Mouse (Mus musculus) A20 (cell line): ENCODE measurements around the gene Oxct2a.
"Not testable (repeated sequence)": the region's sequence is repeated elsewhere in the genome, so short reads cannot be mapped to it uniquely, and the experiment has no call there.

ENCODE experiments used
- DNase-seq: peaks from one replicate; pipeline ENCODE4 v3.0.0-alpha.2; 2011; ENCODE audit warnings: low read depth, low spot score

The Oxct2a gene

GRCm38 (mm10) chr4:123313010-123313409 lies 10.4 kb downstream of the Oxct2a start:
- no peak for DNase-seq

- no peak for DNase-seq
Observed at GRCm38 (mm10) chr4:123311845-123312244, 11.6 kb downstream of the Oxct2a start.

DNA sequence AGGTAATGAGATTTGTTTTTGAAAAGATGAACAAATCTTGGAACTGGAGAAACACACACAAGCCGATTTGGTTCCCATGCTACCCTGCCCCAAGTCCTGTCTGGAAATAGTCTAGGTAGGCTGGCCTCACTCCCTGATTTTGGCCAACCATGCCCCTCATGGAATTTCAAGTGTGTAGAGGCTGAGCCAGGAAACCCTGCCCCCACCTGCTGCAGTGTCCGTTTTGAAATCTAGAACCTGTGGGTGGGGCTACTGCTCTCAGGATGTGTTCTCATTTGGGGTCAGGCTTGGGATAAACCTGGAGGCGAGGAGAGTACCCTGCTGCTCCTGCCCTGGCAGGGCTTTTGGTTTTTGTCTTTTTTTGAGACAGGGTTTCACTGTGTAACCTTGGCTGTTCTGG lies 15.1 kb downstream of the Oxct2a start:
- DNase-seq, result no peak

DNA sequence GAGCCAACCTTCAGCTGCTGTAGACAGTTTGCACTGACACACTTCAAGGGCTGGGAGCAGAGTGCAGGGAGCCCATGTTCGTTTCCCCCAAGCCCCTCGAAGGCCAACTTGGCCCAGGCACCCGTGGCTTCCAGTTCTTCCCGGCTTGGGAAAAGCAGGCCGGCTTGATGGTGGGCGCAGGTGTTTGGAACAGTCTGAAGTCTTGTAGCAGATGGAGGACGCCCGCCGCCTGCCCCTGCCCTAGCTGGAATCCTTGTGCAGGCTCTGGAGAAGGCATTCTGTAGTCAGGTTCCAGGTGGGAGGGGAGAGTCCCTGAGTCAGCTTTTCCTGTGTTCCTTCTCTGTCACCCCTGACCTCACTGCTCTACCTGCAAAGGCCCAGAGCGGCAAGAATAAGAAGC lies 16.4 kb downstream of the Oxct2a start:
- DNase-seq, result no peak

DNA sequence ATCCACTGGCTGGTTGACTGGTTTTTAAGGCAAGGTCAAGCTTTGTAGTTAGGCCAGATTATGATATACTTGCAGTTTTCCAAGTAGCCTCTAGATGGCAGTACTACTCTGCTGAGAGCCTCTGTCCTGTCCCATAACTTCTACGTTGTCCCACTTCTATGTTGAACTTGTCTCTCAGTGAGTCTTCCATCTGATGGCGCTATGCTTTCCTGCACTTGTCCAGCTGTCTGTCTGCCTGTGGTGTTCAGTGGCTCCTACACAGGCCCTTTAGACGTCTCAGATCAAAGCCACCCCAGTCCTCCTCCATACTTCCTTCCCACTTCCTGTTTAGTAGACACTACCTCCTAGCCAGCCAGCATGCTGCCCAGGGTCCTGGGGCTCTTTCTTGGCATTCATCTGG lies 17.6 kb downstream of the Oxct2a start:
- peak; percentile 69 for DNase-seq

- no peak for DNase-seq
Observed at GRCm38 (mm10) chr4:123298980-123299670, 24.3 kb downstream of the Oxct2a start.

DNA sequence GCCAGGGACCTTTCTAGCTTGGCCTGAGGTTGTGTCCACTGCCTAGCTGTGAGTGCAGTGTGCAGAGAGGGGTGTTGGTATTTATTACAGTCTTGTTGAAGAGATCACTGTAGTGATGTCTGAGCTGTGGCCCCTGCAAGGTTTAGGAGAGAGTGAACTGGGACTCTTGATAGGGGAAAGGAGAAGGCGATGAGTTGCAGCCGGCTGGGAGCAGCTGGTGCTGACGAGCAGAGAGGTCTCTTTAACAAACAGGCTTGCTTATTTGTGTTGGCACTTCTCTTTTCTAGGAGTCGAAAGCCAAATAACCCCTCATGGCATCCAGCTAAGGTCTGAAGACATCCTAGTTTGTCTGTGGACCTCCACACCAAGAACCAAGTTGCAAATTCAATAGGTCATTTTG lies 25.2 kb downstream of the Oxct2a start:
- no peak for DNase-seq

DNA sequence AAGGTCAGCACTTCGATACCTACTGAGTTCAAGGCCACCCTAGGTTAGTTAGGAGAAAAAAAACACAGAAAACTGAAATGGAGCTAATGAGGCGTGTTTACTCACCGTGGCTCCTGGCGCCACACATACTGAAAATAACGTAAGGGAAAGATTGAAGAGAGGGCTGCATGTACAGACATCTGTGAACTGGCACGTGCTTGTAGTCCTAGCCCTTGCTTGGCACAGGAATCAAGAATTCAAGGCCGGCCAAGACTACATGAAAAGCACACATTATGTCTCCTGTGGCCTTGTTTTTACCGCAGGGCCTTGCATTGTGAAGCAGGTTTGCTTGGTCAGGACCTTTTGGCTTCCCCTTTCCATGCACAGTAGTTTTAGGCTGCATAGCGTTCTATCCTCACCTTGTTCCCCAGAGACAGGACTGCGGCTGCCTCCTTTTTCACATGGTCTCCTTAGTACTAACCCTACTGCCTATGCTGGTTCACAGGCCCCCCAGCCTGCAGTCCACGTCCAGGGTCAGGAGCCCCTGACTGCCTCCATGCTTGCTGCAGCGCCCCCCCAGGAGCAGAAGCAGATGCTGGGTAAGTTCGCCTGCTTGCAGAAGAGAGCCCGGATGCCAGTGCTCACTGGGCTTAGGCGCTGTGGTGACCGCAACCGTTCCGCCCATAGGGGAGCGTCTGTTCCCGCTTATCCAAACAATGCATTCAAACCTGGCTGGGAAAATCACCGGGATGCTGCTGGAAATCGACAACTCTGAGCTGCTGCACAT lies 26.1 kb downstream of the Oxct2a start:
- no peak for DNase-seq

DNA sequence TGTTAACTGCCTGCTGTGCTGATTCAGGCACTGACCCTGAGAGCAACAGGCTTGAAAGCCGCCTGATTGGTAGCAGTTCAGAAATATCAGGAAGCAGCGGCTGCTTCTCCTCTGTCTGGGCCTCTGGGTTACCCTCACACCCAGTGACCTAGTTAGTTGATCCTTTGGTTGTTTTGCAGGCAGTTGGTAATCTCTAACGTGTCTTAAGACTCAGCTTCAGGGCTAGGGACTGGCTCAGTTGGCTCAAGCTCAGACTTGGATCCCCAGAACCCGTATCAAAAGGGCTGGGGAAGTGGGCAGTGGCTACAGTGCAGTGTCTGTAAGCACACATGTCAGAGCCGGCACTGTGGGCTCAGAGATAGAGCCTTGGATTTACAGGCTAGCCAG lies 27.3 kb downstream of the Oxct2a start:
- DNase-seq, result no peak

- no peak for DNase-seq
Observed at GRCm38 (mm10) chr4:123295516-123296147, 27.8 kb downstream of the Oxct2a start.

DNA sequence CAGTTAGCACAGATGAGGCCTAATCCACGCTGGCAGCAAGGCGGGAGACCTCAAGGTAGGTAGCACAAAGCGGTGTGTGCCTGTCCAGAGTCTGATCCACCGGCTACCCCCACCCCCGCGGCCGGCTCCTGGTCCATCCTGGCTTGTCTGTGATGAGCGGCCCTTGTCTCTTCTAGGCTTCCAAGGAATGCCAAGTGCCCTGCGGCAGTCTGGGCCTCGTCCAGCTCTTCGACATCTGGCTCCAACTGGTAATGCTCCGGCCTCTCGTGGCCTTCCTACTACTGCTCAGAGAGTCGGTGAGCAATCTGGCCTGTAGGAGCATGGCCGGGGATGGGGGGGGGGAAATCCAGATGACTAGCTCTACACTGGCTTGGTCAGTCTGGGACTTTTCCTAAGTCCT lies 28.4 kb downstream of the Oxct2a start:
- not testable (repeated sequence) for DNase-seq

- no peak for DNase-seq
Observed at GRCm38 (mm10) chr4:123293661-123294443, 29.6 kb downstream of the Oxct2a start.

GRCm38 (mm10) chr4:123292989-123293388 lies 30.4 kb downstream of the Oxct2a start:
- no peak for DNase-seq

DNA sequence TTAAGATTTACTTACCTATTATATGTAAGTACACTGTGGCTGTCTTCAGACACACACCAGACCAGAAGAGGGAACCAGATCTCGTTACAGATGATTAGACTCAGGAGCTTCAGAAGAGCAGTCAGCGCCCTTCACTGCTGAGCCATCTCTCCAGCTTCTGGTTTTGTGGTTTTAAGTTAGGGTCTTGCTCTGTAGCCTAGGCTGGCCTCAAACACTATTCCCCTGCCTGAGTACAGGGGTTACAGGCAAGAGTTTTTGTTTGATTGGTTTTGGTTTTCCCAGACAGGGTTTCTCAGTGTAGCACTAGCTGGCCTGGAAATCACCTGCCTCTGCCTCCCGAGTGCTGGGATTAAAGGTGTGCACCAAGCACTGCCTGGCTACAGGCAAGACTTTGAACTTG lies 31.0 kb downstream of the Oxct2a start:
- no peak for DNase-seq

DNA sequence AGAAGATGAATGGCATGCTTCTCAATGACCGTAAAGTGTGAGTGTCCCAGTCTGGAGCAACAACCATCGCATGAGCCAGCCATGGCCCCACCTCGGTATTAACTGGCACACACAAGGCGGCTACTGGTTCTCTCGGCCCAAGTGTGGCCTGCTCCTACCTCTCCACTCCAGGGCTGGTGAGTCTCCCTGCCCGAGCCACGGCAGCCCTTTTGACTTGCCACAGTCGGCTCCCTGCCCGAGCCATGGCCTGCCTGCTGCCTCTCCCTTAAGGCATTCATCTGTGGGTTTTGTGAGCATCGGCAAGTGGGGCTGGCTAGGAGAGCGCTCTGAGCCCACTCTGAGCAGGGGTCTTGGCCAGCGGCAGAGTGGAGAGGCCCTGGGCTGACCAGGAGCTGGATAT lies 34.4 kb downstream of the Oxct2a start:
- DNase-seq, result no peak

GRCm38 (mm10) chr4:123286790-123287189 lies 36.6 kb downstream of the Oxct2a start:
- no peak for DNase-seq

- DNase-seq, result no peak
Observed at GRCm38 (mm10) chr4:123284731-123285624, 38.5 kb downstream of the Oxct2a start.

DNA sequence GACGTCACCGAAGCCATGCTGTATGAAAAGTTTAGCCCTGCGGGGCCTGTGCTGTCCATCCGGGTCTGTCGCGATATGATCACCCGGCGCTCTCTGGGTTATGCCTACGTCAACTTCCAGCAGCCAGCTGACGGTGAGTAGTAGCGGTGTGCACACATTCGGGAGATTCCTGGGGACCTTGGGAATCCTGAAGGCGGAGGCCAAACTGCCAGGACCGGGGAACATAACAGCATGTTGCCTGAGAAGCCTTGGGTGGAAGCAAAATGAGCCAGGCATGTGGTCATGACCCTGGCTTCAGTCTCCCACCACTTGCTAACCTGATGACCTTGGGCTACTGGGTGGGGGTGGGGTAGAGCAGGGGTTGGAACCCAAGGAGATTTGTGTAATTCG lies 39.8 kb downstream of the Oxct2a start:
- DNase-seq, result peak; percentile 43

- DNase-seq, result not testable (repeated sequence)
Observed at GRCm38 (mm10) chr4:123282915-123283674, 40.3 kb downstream of the Oxct2a start.

DNA sequence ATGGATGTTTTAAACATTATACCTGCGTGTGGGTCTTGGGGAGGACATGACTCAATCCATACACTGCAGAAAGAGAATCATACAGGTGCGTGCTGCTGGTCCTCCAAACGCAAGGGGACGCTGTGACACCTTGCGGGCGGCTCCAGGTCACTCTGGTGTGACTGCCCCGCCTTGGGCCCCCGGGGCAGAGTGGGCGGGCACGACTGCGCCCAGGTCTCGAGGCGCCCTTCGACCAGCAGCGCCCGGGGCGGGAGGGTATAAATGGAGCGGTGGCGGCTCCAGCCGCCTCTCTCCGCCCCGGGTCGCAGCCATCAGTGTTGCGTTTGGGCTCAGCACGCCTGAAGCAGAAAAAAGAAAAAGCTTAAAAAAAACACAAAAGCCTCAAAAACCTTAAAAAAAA lies 40.9 kb downstream of the Oxct2a start:
- peak; percentile 95 for DNase-seq
